In genomic region chr9:53771344-53772021, GRCm38 (mm10) we compare ENCODE assay signal across 8 mouse cellular contexts. TPM values are rescaled to one million over a fixed set of nuclear protein-coding genes. Genes with fewer than 3 reads are reported as not detected.
A peak's percentile ranks its signal among the peaks of the same experiment; 100 is the strongest.
DNase-seq lines count a peak whose midpoint lies in the region; ATAC-seq and TF ChIP-seq lines count a peak whose summit lies in the region.

TSS of gene Slc35f2 (plus strand) at chr9:53771538.

- intact Hi-C loops in heart, postnatal 36 days (cut with DNase I): no loop called here

- no peaks in the 10 kb centered on the region for H3K36me3 ChIP-seq in embryonic facial prominence, embryonic 12.5 days
- H3K36me3 ChIP-seq in liver, postnatal 0 days (replicated peaks; ENCODE audit: insufficient read depth, low read length): no peaks in the 10 kb centered on the region
- no peaks in the 10 kb centered on the region for H3K36me3 ChIP-seq in neural tube, embryonic 15.5 days

- no peak for TF ChIP-seq EP300 in liver, postnatal 0 days (IDR thresholded peaks at IDR 0.05; ENCODE audit: low read depth)

- H3K4me1 ChIP-seq in embryonic facial prominence, embryonic 12.5 days: peaks cover 7% of the 10 kb centered on the region
- peaks cover 9% of the 10 kb centered on the region; the same call in 1 of the 2 replicates for H3K4me1 ChIP-seq in liver, postnatal 0 days (ENCODE audit: insufficient read depth)
- peaks cover 20% of the 10 kb centered on the region for H3K4me1 ChIP-seq in neural tube, embryonic 15.5 days

- WGBS in embryonic facial prominence, embryonic 12.5 days: under 1% methylated on average over 50 of the region's 50 CpGs
- under 1% methylated on average over 50 of the region's 50 CpGs for WGBS in large intestine, adult 2 months
- under 1% methylated on average over 49 of the region's 50 CpGs for WGBS in liver, postnatal 0 days (ENCODE audit: insufficient replicate concordance)
- WGBS in neural tube, embryonic 15.5 days: under 1% methylated on average over 50 of the region's 50 CpGs

- H3K9ac ChIP-seq in embryonic facial prominence, embryonic 12.5 days: peak within 1 kb of the TSS; percentile 44
- H3K9ac ChIP-seq in liver, postnatal 0 days (replicated peaks): no peak within 1 kb of the TSS; the same call in 1 of the 2 replicates
- peak within 1 kb of the TSS; percentile 58 for H3K9ac ChIP-seq in neural tube, embryonic 15.5 days (replicated peaks)

- DNase-seq in B cell, adult 2 months: peak; percentile 42 to 55
- peak; percentile 40 for DNase-seq in adrenal gland, adult 2 months
- DNase-seq in heart, postnatal 36 days: peak; percentile 7 to 13
- peak; percentile 46 for DNase-seq in large intestine, adult 2 months (ENCODE audit: low read depth, low spot score)
- peak; percentile 28 for DNase-seq in liver, postnatal 0 days
- DNase-seq in thymus, postnatal 0 days (ENCODE audit: low spot score): peak; percentile 52

- peak within 1 kb of the TSS; percentile 97 for H3K4me2 ChIP-seq in embryonic facial prominence, embryonic 12.5 days (replicated peaks)
- peak within 1 kb of the TSS; percentile 92 for H3K4me2 ChIP-seq in liver, postnatal 0 days (ENCODE audit: low read depth, low read length)
- H3K4me2 ChIP-seq in neural tube, embryonic 15.5 days: peak within 1 kb of the TSS; percentile 89

- H3K27me3 ChIP-seq in embryonic facial prominence, embryonic 12.5 days: peaks cover 34% of the 10 kb centered on the region
- H3K27me3 ChIP-seq in liver, postnatal 0 days (ENCODE audit: insufficient read depth, low read length): peaks cover 24% of the 10 kb centered on the region
- peaks cover 8% of the 10 kb centered on the region; the same call in 1 of the 2 replicates for H3K27me3 ChIP-seq in neural tube, embryonic 15.5 days (replicated peaks)

- TF ChIP-seq CTCF in liver, postnatal 0 days (IDR thresholded peaks at IDR 0.05; ENCODE audit: low read depth): no peak

- ATAC-seq in embryonic facial prominence, embryonic 12.5 days (ENCODE audit: insufficient number of reproducible peaks, insufficient read depth, low FRiP score, low TSS enrichment): peak; percentile 74; the same call in 1 of the 2 replicates
- peak; percentile 40; the same call in 1 of the 2 replicates for ATAC-seq in liver, postnatal 0 days
- peak; percentile 91 for ATAC-seq in neural tube, embryonic 15.5 days (ENCODE audit: low FRiP score)

- peak within 1 kb of the TSS; percentile 57 for H3K4me3 ChIP-seq in embryonic facial prominence, embryonic 12.5 days
- peak within 1 kb of the TSS; percentile 50 for H3K4me3 ChIP-seq in liver, postnatal 0 days (ENCODE audit: low read depth, low read length)
- H3K4me3 ChIP-seq in neural tube, embryonic 15.5 days (replicated peaks): peak within 1 kb of the TSS; percentile 61

- no peak within 1 kb of the TSS for H3K27ac ChIP-seq in embryonic facial prominence, embryonic 12.5 days
- no peak within 1 kb of the TSS for H3K27ac ChIP-seq in liver, postnatal 0 days (ENCODE audit: low read depth)
- peak within 1 kb of the TSS; percentile 49; the same call in 1 of the 2 replicates for H3K27ac ChIP-seq in neural tube, embryonic 15.5 days (replicated peaks)

- H3K9me3 ChIP-seq in embryonic facial prominence, embryonic 12.5 days: no peaks in the 10 kb centered on the region
- H3K9me3 ChIP-seq in liver, postnatal 0 days (ENCODE audit: low read length): no peaks in the 10 kb centered on the region
- H3K9me3 ChIP-seq in neural tube, embryonic 15.5 days (replicated peaks): no peaks in the 10 kb centered on the region

RNA-seq across cellular contexts. Expression of gene Slc35f2, which starts in this region (rescaled TPM):
- total RNA-seq in adrenal gland, adult 2 months (2021): 1 to 10 TPM in 1 of 2 experiments, under 1 TPM in 1; 0.61 to 1.3 TPM
- polyA plus RNA-seq in adrenal gland, adult 2 months (2012; rRNA removed): 0.70 and 0.97 TPM in 2 replicates
- polyA plus RNA-seq in embryonic facial prominence, embryonic 12.5 days (2016; fragmentation: Nextera tagmentation; extraction: Ambion mirVana): 7.2 and 8.2 TPM in 2 replicates
- total RNA-seq in heart, postnatal 36 days (2021): not detected
- 56.0 and 73.4 TPM in 2 replicates for polyA plus RNA-seq in large intestine, adult 2 months (2012; rRNA removed)
- 0.14 and 0.22 TPM in 2 replicates for polyA plus RNA-seq in liver, postnatal 0 days (2015; fragmentation: Nextera tagmentation; extraction: Ambion mirVana)
- 25.6 and 29.8 TPM in 2 replicates for polyA plus RNA-seq in neural tube, embryonic 15.5 days (2015; fragmentation: Nextera tagmentation; extraction: Ambion mirVana)
- polyA plus RNA-seq in thymus, postnatal 0 days (2015; fragmentation: Nextera tagmentation; extraction: Ambion mirVana): 8.8 and 9.4 TPM in 2 replicates

Comparison
In these comparisons a context has a peak if more than half of its experiments do, and no peak if none do; other contexts are left out.
1. Peak in DNase-seq in heart, postnatal 36 days; RNA of the gene not detected or under 1 TPM.
2. Peak in DNase-seq, ATAC-seq, H3K4me3 ChIP-seq and H3K4me2 ChIP-seq in liver, postnatal 0 days; RNA of the gene not detected or under 1 TPM.
3. ATAC-seq: peak in every context shown above with its lines; median percentile 91 in neural tube, embryonic 15.5 days; 74 in embryonic facial prominence, embryonic 12.5 days; 40 in liver, postnatal 0 days.